ENCODE assay signal across 14 mouse cellular contexts in the genomic region with DNA sequence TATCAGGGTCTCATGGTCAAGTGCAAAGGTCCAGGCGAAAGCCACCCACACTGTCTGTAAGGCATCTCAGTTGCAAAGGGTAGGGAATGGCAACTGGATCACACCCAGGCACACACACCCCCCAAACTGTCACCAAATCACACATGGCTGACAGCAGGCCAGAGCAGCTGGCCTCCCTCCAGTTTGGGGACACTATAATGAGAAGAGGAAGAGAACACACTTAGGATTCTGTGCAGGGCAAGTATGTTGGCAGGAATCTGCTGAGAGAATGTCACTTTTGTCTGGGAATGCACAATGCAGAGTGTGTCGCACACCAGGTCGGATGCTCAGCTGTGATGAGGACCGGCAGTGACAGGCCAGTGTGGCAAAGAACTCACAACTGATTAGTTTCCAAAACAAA.
DNase-seq lines count a peak whose midpoint lies in the region; ATAC-seq lines count a peak whose summit lies in the region.
"Had no signal": no experiment of that assay in that cellular context is flagged by ENCODE, and none has a peak within 500 bp of the region (broad histone marks: within the 10 kb centered on the region; RNA-seq: fewer than 3 reads in every experiment).

No protein-coding gene starts in this region.

- WGBS in forebrain, embryonic 16.5 days: 39% methylated on average over 4 of the region's 4 CpGs

- peaks cover 9% of the 10 kb centered on the region for H3K4me1 ChIP-seq in forebrain, embryonic 16.5 days (replicated peaks; ENCODE audit: control insufficient read depth, insufficient read depth, low read length)

- H3K4me3 ChIP-seq in forebrain, embryonic 16.5 days (replicated peaks; ENCODE audit: low read length): no peak overlapping the region
- H3K4me3 ChIP-seq: erythroblast, embryonic 14.5 days; heart, embryonic 10.5 days had no signal

- no peaks in the 10 kb centered on the region for H3K27me3 ChIP-seq in forebrain, embryonic 16.5 days (replicated peaks; ENCODE audit: control insufficient read depth, insufficient read depth, low read length)

- H3K9me3 ChIP-seq in forebrain, embryonic 16.5 days (ENCODE audit: control insufficient read depth, low read length): no peaks in the 10 kb centered on the region
- H3K9me3 ChIP-seq: heart, embryonic 10.5 days had no signal

- DNase-seq in frontal cortex, postnatal 25 days (ENCODE audit: low spot score in 2 of 2): no peak
- DNase-seq in left cerebral cortex, postnatal 10 days (ENCODE audit: extremely low spot score in 1 of 2, low spot score in 2 of 2): peak; percentile 49 to 67
- DNase-seq in left cerebral cortex, adult 11 months (ENCODE audit: low spot score): no peak
- peak; percentile 59 to 80 for DNase-seq in left cerebral cortex, postnatal 14 days (ENCODE audit: low spot score in 2 of 2)
- DNase-seq in spleen, adult 12 weeks (ENCODE audit: low spot score): no peak
- no peak for DNase-seq in adrenal gland, postnatal 14 days
- DNase-seq: B cell, adult 2 months; cerebellum, postnatal 36 days; liver had no signal

- peak overlapping the region; percentile 0; the same call in 1 of the 2 replicates for H3K27ac ChIP-seq in forebrain, embryonic 16.5 days (ENCODE audit: low read length)
- H3K27ac ChIP-seq: heart, embryonic 10.5 days; stomach, postnatal 0 days had no signal

- intact Hi-C loops in left cerebral cortex, postnatal 10 days (cut with DNase I): no loop called here
- intact Hi-C loops in left cerebral cortex, postnatal 14 days (cut with DNase I): no loop called here

- H3K9ac ChIP-seq in forebrain, embryonic 16.5 days (replicated peaks; ENCODE audit: low read depth, low read length): no peak overlapping the region

- peak; percentile 44; the same call in 1 of the 2 replicates for ATAC-seq in frontal cortex, adult (ENCODE audit: low TSS enrichment)
- peak; percentile 49 for ATAC-seq in forebrain, embryonic 16.5 days

- no peaks in the 10 kb centered on the region for H3K36me3 ChIP-seq in forebrain, embryonic 16.5 days (ENCODE audit: control insufficient read depth, insufficient read depth)

- H3K4me2 ChIP-seq in forebrain, embryonic 16.5 days (ENCODE audit: low read length): no peak overlapping the region

Comparison
In these comparisons a context has a peak if more than half of its experiments do, and no peak if none do; other contexts are left out.
1. DNase-seq: peak in left cerebral cortex, postnatal 10 days (2 of 2) and left cerebral cortex, postnatal 14 days (2 of 2); none in frontal cortex, postnatal 25 days (0 of 2), left cerebral cortex, adult 11 months (single experiment), spleen, adult 12 weeks (single experiment) and adrenal gland, postnatal 14 days (single experiment).